Mouse (Mus musculus): ENCODE measurements at regions not wholly inside any gene's neighbourhood (a gene's known extent, or its start where the extent isn't known, plus 50 kb on each side); places are given as distances from the start of the nearest gene placed in this dataset.

GRCm38 (mm10) chr5:14309981-14310380 lies 204.7 kb upstream of the Pclo start:
- Histone ChIP-seq H3K4me1 (ENCODE audit: insufficient read depth) (no peaks in the 10 kb centered on the region), H3K36me3 (replicated peaks; ENCODE audit: insufficient read depth, low read length) (no peaks in the 10 kb centered on the region), H3K27me3 (ENCODE audit: insufficient read depth, low read length) (no peaks in the 10 kb centered on the region), H3K4me2 (ENCODE audit: low read depth, low read length) (no peak overlapping the region), H3K4me3 (ENCODE audit: low read depth, low read length) (no peak overlapping the region), H3K27ac (ENCODE audit: low read depth) (no peak overlapping the region), H3K9me3 (ENCODE audit: low read length) (no peaks in the 10 kb centered on the region), H3K9ac (replicated peaks) (no peak overlapping the region)
- WGBS (ENCODE audit: insufficient replicate concordance) = 71% methylated on average over 5 of the region's 5 CpGs
- TF ChIP-seq CTCF (IDR thresholded peaks at IDR 0.05; ENCODE audit: low read depth) (no peak), EP300 (IDR thresholded peaks at IDR 0.05; ENCODE audit: low read depth) (no peak)
- ATAC-seq (no peak), DNase-seq (no peak)

GRCm38 (mm10) chr5:14311729-14312128 lies 203.0 kb upstream of the Pclo start:
- 76% methylated on average over 3 of the region's 3 CpGs for WGBS (ENCODE audit: insufficient replicate concordance)
- TF ChIP-seq CTCF (IDR thresholded peaks at IDR 0.05; ENCODE audit: low read depth) (no peak), EP300 (IDR thresholded peaks at IDR 0.05; ENCODE audit: low read depth) (no peak)
- no peak overlapping the region for H3K4me3 ChIP-seq (ENCODE audit: low read depth, low read length)
- no peaks in the 10 kb centered on the region for H3K27me3 ChIP-seq (ENCODE audit: insufficient read depth, low read length)
- ATAC-seq (no peak), DNase-seq (no peak)
- H3K27ac ChIP-seq (ENCODE audit: low read depth) = no peak overlapping the region
- no peak overlapping the region for H3K4me2 ChIP-seq (ENCODE audit: low read depth, low read length)
- no peaks in the 10 kb centered on the region for H3K4me1 ChIP-seq (ENCODE audit: insufficient read depth)
- no peaks in the 10 kb centered on the region for H3K9me3 ChIP-seq (ENCODE audit: low read length)
- no peaks in the 10 kb centered on the region for H3K36me3 ChIP-seq (replicated peaks; ENCODE audit: insufficient read depth, low read length)
- H3K9ac ChIP-seq (replicated peaks) = no peak overlapping the region

- no peak overlapping the region for H3K4me2 ChIP-seq (ENCODE audit: low read depth, low read length)
- H3K27me3 ChIP-seq (ENCODE audit: insufficient read depth, low read length) = no peaks in the 10 kb centered on the region
- ATAC-seq = no peak
- H3K36me3 ChIP-seq (replicated peaks; ENCODE audit: insufficient read depth, low read length) = no peaks in the 10 kb centered on the region
- H3K9ac ChIP-seq (replicated peaks) = no peak overlapping the region
- no peak for TF ChIP-seq CTCF (IDR thresholded peaks at IDR 0.05; ENCODE audit: low read depth)
- no peak for TF ChIP-seq EP300 (IDR thresholded peaks at IDR 0.05; ENCODE audit: low read depth)
- H3K4me1 ChIP-seq (ENCODE audit: insufficient read depth) = no peaks in the 10 kb centered on the region
- H3K9me3 ChIP-seq (ENCODE audit: low read length) = no peaks in the 10 kb centered on the region
- H3K27ac ChIP-seq (ENCODE audit: low read depth) = no peak overlapping the region
- 77% methylated on average over 4 of the region's 4 CpGs for WGBS (ENCODE audit: insufficient replicate concordance)
- no peak for DNase-seq
- no peak overlapping the region for H3K4me3 ChIP-seq (ENCODE audit: low read depth, low read length)
Observed at GRCm38 (mm10) chr5:14320216-14320615, 194.5 kb upstream of the Pclo start.

GRCm38 (mm10) chr5:14322000-14322399 lies 192.7 kb upstream of the Pclo start:
- H3K27me3 ChIP-seq (ENCODE audit: insufficient read depth, low read length) = no peaks in the 10 kb centered on the region
- ATAC-seq (no peak), DNase-seq (no peak)
- no peak overlapping the region for H3K27ac ChIP-seq (ENCODE audit: low read depth)
- H3K4me1 ChIP-seq (ENCODE audit: insufficient read depth) = no peaks in the 10 kb centered on the region
- H3K4me3 ChIP-seq (ENCODE audit: low read depth, low read length) = no peak overlapping the region
- H3K9me3 ChIP-seq (ENCODE audit: low read length) = no peaks in the 10 kb centered on the region
- no peak overlapping the region for H3K9ac ChIP-seq (replicated peaks)
- TF ChIP-seq EP300 (IDR thresholded peaks at IDR 0.05; ENCODE audit: low read depth) = no peak
- TF ChIP-seq CTCF (IDR thresholded peaks at IDR 0.05; ENCODE audit: low read depth) = no peak
- H3K36me3 ChIP-seq (replicated peaks; ENCODE audit: insufficient read depth, low read length) = no peaks in the 10 kb centered on the region
- WGBS (ENCODE audit: insufficient replicate concordance) = 36% methylated on average over 1 of the region's 1 CpGs
- no peak overlapping the region for H3K4me2 ChIP-seq (ENCODE audit: low read depth, low read length)

- Histone ChIP-seq H3K27ac (ENCODE audit: low read depth) (no peak overlapping the region), H3K9me3 (ENCODE audit: low read length) (no peaks in the 10 kb centered on the region), H3K27me3 (ENCODE audit: insufficient read depth, low read length) (no peaks in the 10 kb centered on the region), H3K36me3 (replicated peaks; ENCODE audit: insufficient read depth, low read length) (no peaks in the 10 kb centered on the region), H3K9ac (replicated peaks) (no peak overlapping the region), H3K4me1 (ENCODE audit: insufficient read depth) (no peaks in the 10 kb centered on the region), H3K4me3 (ENCODE audit: low read depth, low read length) (no peak overlapping the region), H3K4me2 (ENCODE audit: low read depth, low read length) (no peak overlapping the region)
- 39% methylated on average over 1 of the region's 1 CpGs for WGBS (ENCODE audit: insufficient replicate concordance)
- TF ChIP-seq EP300 (IDR thresholded peaks at IDR 0.05; ENCODE audit: low read depth) (no peak), CTCF (IDR thresholded peaks at IDR 0.05; ENCODE audit: low read depth) (no peak)
- DNase-seq (no peak), ATAC-seq (no peak)
Observed at GRCm38 (mm10) chr5:14360446-14360845, 154.3 kb upstream of the Pclo start.

- TF ChIP-seq EP300 (IDR thresholded peaks at IDR 0.05; ENCODE audit: low read depth) (no peak), CTCF (IDR thresholded peaks at IDR 0.05; ENCODE audit: low read depth) (peak; percentile 49)
Observed at GRCm38 (mm10) chr5:14389184-14389890, 125.4 kb upstream of the Pclo start.

More at GRCm38 (mm10) chr5:14389184-14389890, 125.4 kb upstream of the Pclo start:
- Histone ChIP-seq H3K36me3 (replicated peaks; ENCODE audit: insufficient read depth, low read length) (no peaks in the 10 kb centered on the region), H3K4me1 (ENCODE audit: insufficient read depth) (no peaks in the 10 kb centered on the region), H3K4me2 (ENCODE audit: low read depth, low read length) (no peak overlapping the region), H3K27me3 (ENCODE audit: insufficient read depth, low read length) (no peaks in the 10 kb centered on the region), H3K4me3 (ENCODE audit: low read depth, low read length) (no peak overlapping the region), H3K9me3 (ENCODE audit: low read length) (no peaks in the 10 kb centered on the region), H3K9ac (replicated peaks) (no peak overlapping the region), H3K27ac (ENCODE audit: low read depth) (no peak overlapping the region)
- ATAC-seq (no peak), DNase-seq (peak; percentile 24)
- WGBS (ENCODE audit: insufficient replicate concordance) = 11% methylated on average over 6 of the region's 6 CpGs

Measured in liver, postnatal 0 days (tissue).